Mouse (Mus musculus) limb, embryonic 12.5 days (tissue): ENCODE measurements around the gene Ccna1. TPM values are rescaled to one million over a fixed set of nuclear protein-coding genes. Genes with fewer than 3 reads are reported as not detected.

Experiments used
- ATAC-seq: fragments of 200-750 bp; cut with Nextera tagmentation; 2 replicates; pipeline ENCODE4 v1.8.0; 2017; ENCODE audit warnings: low read depth, moderate TSS enrichment; ENCODE audit not compliant: insufficient number of reproducible peaks, insufficient read depth, low FRiP score, low TSS enrichment
- H3K27ac ChIP-seq: fragments of 300-500 bp; sonication (generic); 2 replicates; pipeline ENCODE4 v1.5.1; 2016; ENCODE audit warnings: mild to moderate bottlenecking, moderate library complexity
- H3K27me3 ChIP-seq: fragments of 300-500 bp; sonication (generic); 2 replicates; pipeline ENCODE4 v1.6.1; 2016; ENCODE audit warnings: mild to moderate bottlenecking, moderate library complexity
- H3K36me3 ChIP-seq: fragments of 300-500 bp; sonication (generic); 2 replicates; pipeline ENCODE4 v1.6.1; 2016; ENCODE audit warnings: mild to moderate bottlenecking, moderate library complexity
- H3K4me1 ChIP-seq: fragments of 300-500 bp; sonication (generic); replicated peaks from 2 replicates; pipeline ENCODE4 v1.6.1; 2016
- H3K4me2 ChIP-seq: fragments of 300-500 bp; sonication (generic); 2 replicates; pipeline ENCODE4 v1.6.1; 2016; ENCODE audit warnings: mild to moderate bottlenecking, moderate library complexity
- H3K4me3 ChIP-seq: fragments of 300-500 bp; sonication (generic); replicated peaks from 2 replicates; pipeline ENCODE4 v1.5.1; 2016; ENCODE audit warnings: mild to moderate bottlenecking
- H3K9ac ChIP-seq: fragments of 300-500 bp; sonication (generic); replicated peaks from 2 replicates; pipeline ENCODE4 v1.6.1; 2016; ENCODE audit warnings: mild to moderate bottlenecking, moderate library complexity
- H3K9me3 ChIP-seq: fragments of 300-500 bp; sonication (generic); 2 replicates; pipeline ENCODE4 v1.6.1; 2016; ENCODE audit warnings: mild to moderate bottlenecking, moderate library complexity
- WGBS: fragments of 180-500 bp; shearing (Covaris S2); methylation state at CpG from one replicate; pipeline ENCODE4 v1.1.7; 2016; 5-methylcytosine and 5-hydroxymethylcytosine counted together
- polyA plus RNA-seq: library from polyadenylated mRNA; unstranded; fragments of >200 nt; fragmentation: Nextera tagmentation; extraction: Ambion mirVana; gene quantifications from 2 replicates; pipeline ENCODE4 v1.2.1, GENCODE M21; 2016

Gene Ccna1
- polyA plus RNA-seq, 1 experiment from 2014 or later, result 1.1 TPM

DNA sequence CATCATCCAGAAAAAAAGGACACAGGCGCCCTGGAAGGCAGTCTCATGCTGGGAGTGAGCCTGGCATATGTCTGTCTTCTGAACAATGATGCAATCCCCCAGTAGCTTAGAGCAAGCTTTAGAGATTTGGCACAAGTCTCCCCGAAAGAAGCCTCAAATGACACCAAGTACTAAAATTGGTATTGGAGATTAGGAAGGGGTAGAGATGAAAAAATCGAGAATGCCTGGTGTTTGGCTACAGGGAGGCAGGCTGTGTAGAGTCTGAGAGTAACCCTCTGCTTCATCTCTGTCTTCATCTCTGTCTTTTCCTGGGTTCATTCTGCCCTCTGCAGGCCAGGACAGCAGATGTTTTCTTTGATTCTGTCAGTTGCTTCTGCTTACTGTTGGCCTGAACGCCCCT is 32.1 kb upstream of the Ccna1 start:
- 70% methylated on average over 4 of the region's 4 CpGs for WGBS
- ATAC-seq, result no peak

DNA sequence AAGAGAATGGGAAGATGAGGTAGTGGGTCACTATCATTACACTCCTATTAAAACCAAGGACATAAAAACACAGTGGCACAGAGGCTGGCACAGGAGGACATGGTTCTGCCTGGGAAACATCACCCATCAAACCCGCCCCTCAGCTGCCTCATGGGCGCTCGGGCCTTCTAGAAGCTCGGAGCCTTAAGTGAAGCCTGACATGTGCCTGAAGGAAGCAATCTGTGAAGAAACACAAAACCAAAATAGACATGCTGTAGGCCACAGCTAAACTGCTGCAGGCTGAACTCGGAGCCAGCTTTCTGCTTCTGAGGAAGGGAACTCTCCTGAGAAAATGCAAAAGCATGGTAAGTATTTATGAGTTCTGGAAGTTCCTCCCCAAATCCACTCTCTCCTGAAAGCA is 31.6 kb upstream of the Ccna1 start:
- H3K4me2 ChIP-seq, result no peak overlapping the region
- no peaks in the 10 kb centered on the region for H3K36me3 ChIP-seq
- 88% methylated on average over 5 of the region's 5 CpGs for WGBS
- H3K27ac ChIP-seq, result no peak overlapping the region
- H3K9me3 ChIP-seq, result no peaks in the 10 kb centered on the region
- ATAC-seq, result no peak
- no peaks in the 10 kb centered on the region for H3K27me3 ChIP-seq
- H3K4me3 ChIP-seq, result no peak overlapping the region
- no peak overlapping the region for H3K9ac ChIP-seq
- no peaks in the 10 kb centered on the region for H3K4me1 ChIP-seq

More for the DNA sequence above, 32.1 kb upstream of the Ccna1 start:
- Histone ChIP-seq H3K4me3 (no peak overlapping the region), H3K9ac (no peak overlapping the region), H3K36me3 (no peaks in the 10 kb centered on the region), H3K27ac (no peak overlapping the region), H3K4me1 (no peaks in the 10 kb centered on the region), H3K27me3 (no peaks in the 10 kb centered on the region), H3K9me3 (no peaks in the 10 kb centered on the region), H3K4me2 (no peak overlapping the region)

DNA sequence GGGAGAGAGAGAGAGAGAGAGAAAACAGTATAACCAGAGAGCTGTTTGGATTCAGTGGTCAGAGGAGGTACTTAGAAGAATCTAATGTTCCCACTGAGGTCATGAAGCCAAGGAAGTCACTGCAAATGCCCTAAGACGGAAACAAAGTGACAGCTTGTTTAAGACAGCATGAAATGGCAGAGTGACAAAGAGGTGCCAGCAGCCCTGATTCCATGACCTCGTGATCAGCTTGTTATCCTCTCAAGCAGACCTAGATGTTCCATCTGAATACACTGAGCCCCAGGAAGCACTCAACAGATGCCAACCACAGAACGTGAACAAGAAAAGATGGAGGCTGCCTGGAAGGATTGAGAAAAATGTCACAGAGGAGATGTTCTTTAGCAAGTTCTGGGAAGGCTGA is 30.4 kb upstream of the Ccna1 start:
- no peaks in the 10 kb centered on the region for H3K27me3 ChIP-seq
- no peak for ATAC-seq
- no peak overlapping the region for H3K27ac ChIP-seq
- no peak overlapping the region for H3K4me3 ChIP-seq
- H3K9me3 ChIP-seq, result no peaks in the 10 kb centered on the region
- no peak overlapping the region for H3K9ac ChIP-seq
- no peaks in the 10 kb centered on the region for H3K4me1 ChIP-seq
- H3K36me3 ChIP-seq, result no peaks in the 10 kb centered on the region
- H3K4me2 ChIP-seq, result no peak overlapping the region
- 72% methylated on average over 3 of the region's 3 CpGs for WGBS

DNA sequence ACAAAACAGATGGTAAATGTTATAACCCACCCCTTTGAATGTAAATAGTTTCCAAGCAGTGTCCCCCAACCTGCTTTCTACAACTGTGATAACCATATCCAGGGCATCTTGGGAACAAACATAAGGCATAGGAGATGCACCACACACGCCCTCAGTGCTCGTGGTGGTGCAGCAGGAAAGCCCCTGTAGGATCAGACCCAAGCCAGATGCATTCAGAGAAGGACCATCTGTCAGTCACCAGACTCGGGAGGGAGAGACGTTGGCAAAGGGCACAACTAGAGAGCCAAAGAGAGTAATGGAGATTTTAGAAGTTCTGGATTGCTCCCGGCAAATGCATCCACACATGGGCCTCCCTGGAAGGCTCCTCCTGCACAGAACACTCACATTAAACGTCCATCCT is 29.5 kb upstream of the Ccna1 start:
- Histone ChIP-seq H3K36me3 (no peaks in the 10 kb centered on the region), H3K4me2 (no peak overlapping the region), H3K9me3 (no peaks in the 10 kb centered on the region), H3K9ac (no peak overlapping the region), H3K27ac (no peak overlapping the region), H3K4me3 (no peak overlapping the region), H3K27me3 (no peaks in the 10 kb centered on the region), H3K4me1 (no peaks in the 10 kb centered on the region)
- ATAC-seq, result no peak
- 71% methylated on average over 6 of the region's 6 CpGs for WGBS

DNA sequence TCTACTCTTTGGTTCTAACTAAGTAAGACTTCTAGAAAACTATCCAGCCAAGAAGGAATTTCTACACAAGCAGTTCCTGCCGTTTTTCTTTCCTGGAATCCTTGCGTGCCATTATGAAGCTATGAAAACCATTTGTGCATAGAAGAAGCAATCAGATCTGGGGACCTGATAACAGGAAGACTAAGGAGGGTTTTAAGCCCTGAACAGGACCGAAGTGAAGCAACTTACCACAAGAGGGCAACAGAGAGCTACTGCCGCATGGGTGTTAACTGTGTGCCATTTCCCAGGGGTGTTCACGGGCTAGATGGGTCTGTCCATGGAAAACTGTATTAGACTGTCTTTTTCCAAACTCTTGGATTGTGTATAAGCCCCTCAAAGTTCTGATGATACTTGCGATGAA is 24.8 kb upstream of the Ccna1 start:
- Histone ChIP-seq H3K4me3 (no peak overlapping the region), H3K4me1 (peaks cover 6% of the 10 kb centered on the region), H3K27ac (no peak overlapping the region), H3K27me3 (no peaks in the 10 kb centered on the region), H3K4me2 (no peak overlapping the region), H3K9me3 (no peaks in the 10 kb centered on the region), H3K9ac (no peak overlapping the region), H3K36me3 (no peaks in the 10 kb centered on the region)
- 19% methylated on average over 6 of the region's 6 CpGs for WGBS
- ATAC-seq, result peak; percentile 82; the same call in 1 of the 2 replicates

DNA sequence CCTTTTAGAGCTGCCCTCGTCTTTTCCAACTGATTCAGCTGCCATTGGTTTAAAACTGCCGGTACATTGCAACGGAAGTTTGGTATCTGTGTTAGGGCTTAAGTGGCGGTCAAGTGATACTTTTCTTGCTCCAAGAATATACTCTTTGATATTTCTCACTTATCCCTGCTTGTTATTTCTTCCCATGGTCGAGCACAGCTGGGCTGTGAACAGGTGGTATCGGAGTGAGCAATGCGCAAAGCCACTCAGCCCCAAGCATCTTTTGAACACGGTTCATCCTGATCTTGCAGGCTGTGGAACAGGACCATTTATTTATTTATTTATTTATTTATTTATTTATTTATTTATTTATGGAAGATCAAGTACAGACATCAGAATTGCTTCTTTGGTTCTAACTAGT is 24.3 kb upstream of the Ccna1 start:
- no peaks in the 10 kb centered on the region for H3K27me3 ChIP-seq
- H3K4me3 ChIP-seq, result no peak overlapping the region
- H3K4me2 ChIP-seq, result no peak overlapping the region
- H3K9me3 ChIP-seq, result no peaks in the 10 kb centered on the region
- ATAC-seq, result no peak
- 72% methylated on average over 8 of the region's 8 CpGs for WGBS
- peaks cover 6% of the 10 kb centered on the region for H3K4me1 ChIP-seq
- no peak overlapping the region for H3K27ac ChIP-seq
- no peak overlapping the region for H3K9ac ChIP-seq
- H3K36me3 ChIP-seq, result no peaks in the 10 kb centered on the region

DNA sequence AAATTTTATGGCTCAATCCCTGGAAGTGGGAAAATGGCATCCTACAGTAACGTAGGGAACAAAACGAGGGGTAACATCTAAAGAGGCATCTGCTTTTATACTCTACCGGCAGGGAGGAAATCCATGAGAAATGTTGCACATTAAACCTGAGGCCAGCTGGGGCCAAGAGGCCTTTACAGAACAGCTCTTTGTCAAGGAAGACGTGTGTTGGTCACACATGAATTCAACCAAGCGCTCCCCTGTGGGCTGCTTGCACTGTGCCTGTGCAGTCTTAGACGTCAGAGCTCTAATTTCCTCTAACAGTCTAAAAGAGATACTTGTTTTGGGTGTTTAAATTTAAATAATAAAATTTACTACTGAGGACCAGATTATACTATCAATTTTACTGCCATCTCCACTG is 22.9 kb upstream of the Ccna1 start:
- no peaks in the 10 kb centered on the region for H3K36me3 ChIP-seq
- H3K9ac ChIP-seq, result no peak overlapping the region
- H3K4me3 ChIP-seq, result no peak overlapping the region
- H3K4me2 ChIP-seq, result no peak overlapping the region
- peak; percentile 56; the same call in 1 of the 2 replicates for ATAC-seq
- peaks cover 6% of the 10 kb centered on the region for H3K4me1 ChIP-seq
- no peaks in the 10 kb centered on the region for H3K9me3 ChIP-seq
- peak overlapping the region; percentile 53; the same call in 1 of the 2 replicates for H3K27ac ChIP-seq
- no peaks in the 10 kb centered on the region for H3K27me3 ChIP-seq
- 31% methylated on average over 6 of the region's 6 CpGs for WGBS

DNA sequence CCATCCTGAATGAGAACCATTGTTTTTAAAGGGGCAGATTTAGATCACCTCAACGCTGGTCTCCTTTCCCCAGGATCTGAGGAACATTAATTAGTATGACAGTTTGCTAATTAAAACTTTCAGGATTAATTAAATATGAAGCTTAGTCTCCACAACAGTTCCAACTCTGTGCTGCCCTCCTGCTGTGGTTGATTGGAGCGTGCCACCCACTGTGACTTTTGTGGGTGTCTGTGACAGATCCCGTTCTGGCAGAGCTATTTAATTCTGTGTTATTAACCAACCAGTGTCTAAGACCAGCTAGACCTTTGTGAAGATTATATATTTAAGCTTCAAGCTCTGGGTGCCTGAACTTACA is 20.0 kb upstream of the Ccna1 start:
- Histone ChIP-seq H3K9me3 (no peaks in the 10 kb centered on the region), H3K36me3 (no peaks in the 10 kb centered on the region), H3K4me3 (no peak overlapping the region), H3K27me3 (no peaks in the 10 kb centered on the region), H3K9ac (no peak overlapping the region), H3K27ac (no peak overlapping the region), H3K4me2 (no peak overlapping the region), H3K4me1 (peaks cover 6% of the 10 kb centered on the region)
- 54% methylated on average over 3 of the region's 3 CpGs for WGBS
- ATAC-seq, result no peak

DNA sequence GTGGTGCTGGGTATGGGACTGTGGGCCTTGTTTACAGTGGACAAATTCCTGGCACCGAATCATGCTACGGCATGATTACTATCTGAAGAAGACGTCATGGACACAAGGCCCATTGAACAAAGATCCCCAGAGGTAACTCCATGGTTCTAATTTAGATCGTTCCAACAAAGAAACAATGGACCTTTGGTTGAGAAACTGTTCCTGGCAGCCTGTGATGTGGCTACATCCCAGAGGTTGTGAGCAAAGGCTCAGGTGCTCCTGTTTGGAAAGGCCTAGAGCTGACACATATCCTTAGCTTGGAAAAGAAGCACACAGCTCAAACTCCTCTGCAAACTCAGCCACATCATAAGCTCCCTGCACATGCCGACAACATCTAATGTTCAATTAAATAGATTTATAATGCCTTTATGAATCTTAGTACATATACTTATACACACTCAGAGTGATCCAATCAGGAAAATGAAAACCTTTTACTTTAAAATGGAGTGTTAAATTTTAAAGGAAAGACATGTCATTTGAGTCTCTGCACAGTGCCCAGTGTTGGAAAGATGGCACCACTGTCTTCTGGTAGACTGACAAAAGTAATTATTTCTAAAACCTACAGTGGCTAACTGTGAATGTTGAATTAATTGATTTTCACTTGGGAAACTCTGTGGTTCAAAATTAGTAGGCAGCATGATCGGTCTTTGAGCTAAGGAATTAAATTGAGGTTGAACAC is 19.4 kb upstream of the Ccna1 start:
- WGBS, result 89% methylated on average over 6 of the region's 6 CpGs
- peaks cover 6% of the 10 kb centered on the region for H3K4me1 ChIP-seq
- H3K9me3 ChIP-seq, result no peaks in the 10 kb centered on the region
- no peak overlapping the region for H3K9ac ChIP-seq
- no peak overlapping the region for H3K4me3 ChIP-seq
- H3K4me2 ChIP-seq, result no peak overlapping the region
- no peak for ATAC-seq
- no peaks in the 10 kb centered on the region for H3K27me3 ChIP-seq
- no peak overlapping the region for H3K27ac ChIP-seq
- H3K36me3 ChIP-seq, result no peaks in the 10 kb centered on the region

DNA sequence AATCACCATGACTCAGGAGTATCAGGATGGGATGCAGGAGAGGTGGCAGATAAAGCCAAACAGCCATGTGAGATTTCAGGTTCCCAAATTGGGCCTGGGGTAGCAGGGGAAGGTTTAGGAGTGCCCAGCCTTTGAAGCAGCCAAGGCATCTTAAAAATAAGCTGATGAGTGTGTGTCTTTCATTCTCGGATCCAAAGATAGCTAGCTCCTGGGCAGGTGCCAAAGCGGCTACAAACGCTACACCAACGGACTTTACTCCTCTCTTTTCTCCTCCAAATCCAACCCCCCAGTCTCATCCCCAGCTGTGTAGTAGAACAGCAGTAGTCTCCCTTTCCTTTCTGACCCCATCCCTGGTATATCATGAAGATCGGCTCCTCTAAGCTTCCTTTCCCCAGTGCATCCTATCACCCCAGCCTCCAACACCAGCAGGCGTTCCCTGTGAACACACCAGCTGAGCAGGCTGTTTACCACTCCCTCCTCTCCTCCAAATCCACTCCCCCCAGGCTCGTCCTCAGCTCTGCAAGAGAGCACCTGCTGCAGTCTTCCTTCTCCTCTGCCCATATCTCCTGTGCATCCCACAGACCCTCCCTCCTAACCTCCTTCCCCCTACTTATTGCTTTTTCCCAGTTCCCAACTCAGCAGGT is 12.6 kb upstream of the Ccna1 start:
- Histone ChIP-seq H3K36me3 (no peaks in the 10 kb centered on the region), H3K27me3 (peaks cover 20% of the 10 kb centered on the region; the same call in 1 of the 2 replicates), H3K4me1 (0 out of 2 replicates have a peak, but pooled peaks cover 11% of the 10 kb centered on the region), H3K4me3 (no peak overlapping the region), H3K9me3 (no peaks in the 10 kb centered on the region), H3K9ac (no peak overlapping the region), H3K4me2 (no peak overlapping the region), H3K27ac (no peak overlapping the region)
- 38% methylated on average over 7 of the region's 7 CpGs for WGBS
- no peak for ATAC-seq

DNA sequence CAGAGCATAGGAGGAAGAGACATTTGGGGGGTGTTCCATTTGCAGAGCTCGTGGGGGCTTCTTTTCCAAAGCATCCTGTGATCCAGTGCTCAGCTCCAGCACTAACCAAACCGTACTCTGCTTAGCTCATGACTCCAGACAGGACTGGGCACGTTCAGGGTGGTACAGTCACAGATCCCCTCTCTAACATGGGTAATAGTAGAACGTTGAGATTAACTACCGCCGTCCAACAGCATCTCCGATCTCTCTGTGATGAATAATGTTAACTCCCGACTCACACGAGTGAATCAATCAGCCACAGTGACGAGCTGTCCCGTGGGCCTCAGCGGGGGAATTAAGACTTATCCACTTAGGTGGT is 11.3 kb upstream of the Ccna1 start:
- H3K27ac ChIP-seq, result no peak overlapping the region
- WGBS, result 80% methylated on average over 12 of the region's 12 CpGs
- H3K27me3 ChIP-seq, result peaks cover 24% of the 10 kb centered on the region; the same call in 1 of the 2 replicates
- ATAC-seq, result no peak
- no peak overlapping the region for H3K4me2 ChIP-seq
- no peak overlapping the region for H3K4me3 ChIP-seq
- H3K9ac ChIP-seq, result no peak overlapping the region
- H3K9me3 ChIP-seq, result no peaks in the 10 kb centered on the region
- 0 out of 2 replicates have a peak, but pooled peaks cover 11% of the 10 kb centered on the region for H3K4me1 ChIP-seq
- no peaks in the 10 kb centered on the region for H3K36me3 ChIP-seq
